ENCODE assay signal across 23 mouse cellular contexts in genomic region chr2:179163116-179163515, GRCm38 (mm10).
"Had no signal": no experiment of that assay in that cellular context is flagged by ENCODE, and none has a peak within 500 bp of the region (broad histone marks: within the 10 kb centered on the region; RNA-seq: fewer than 3 reads in every experiment).

No protein-coding gene starts in this region.

- H3K9me3 ChIP-seq: heart, embryonic 13.5 days; heart, embryonic 15.5 days; hindbrain, embryonic 13.5 days; hindbrain, embryonic 15.5 days; limb, embryonic 15.5 days had no signal

- H3K27me3 ChIP-seq: heart, embryonic 13.5 days; heart, embryonic 15.5 days; hindbrain, embryonic 13.5 days; hindbrain, embryonic 15.5 days; kidney, embryonic 15.5 days; limb, embryonic 13.5 days; limb, embryonic 15.5 days; liver, embryonic 12.5 days had no signal

- H3K4me1 ChIP-seq: heart, embryonic 13.5 days; heart, embryonic 15.5 days; hindbrain, embryonic 15.5 days; kidney, embryonic 15.5 days; limb, embryonic 13.5 days; limb, embryonic 15.5 days; liver, embryonic 12.5 days had no signal

- DNase-seq: gastrocnemius, postnatal 14 days; heart, adult 18-20 months; heart, postnatal 14 days; heart, postnatal 36 days; kidney, adult 11 months; kidney, adult 2 months; kidney, adult 9 months; kidney, postnatal 14 days; kidney, postnatal 36 days; layer of hippocampus, adult 9-11 months; layer of hippocampus, postnatal 36 days; left cerebral cortex, postnatal 4 days had no signal

- H3K4me3 ChIP-seq: heart, embryonic 13.5 days; heart, embryonic 15.5 days; hindbrain, embryonic 13.5 days; hindbrain, embryonic 15.5 days; kidney, embryonic 15.5 days; limb, embryonic 13.5 days; limb, embryonic 15.5 days; liver, embryonic 12.5 days had no signal

- ATAC-seq: hindbrain, postnatal 0 days; intestine, embryonic 16.5 days; liver, embryonic 12.5 days had no signal

- H3K4me2 ChIP-seq: heart, embryonic 13.5 days; heart, embryonic 15.5 days; hindbrain, embryonic 13.5 days; hindbrain, embryonic 15.5 days; kidney, embryonic 15.5 days; limb, embryonic 13.5 days; limb, embryonic 15.5 days; liver, embryonic 12.5 days had no signal

- H3K27ac ChIP-seq: heart, embryonic 13.5 days; heart, embryonic 15.5 days; hindbrain, embryonic 13.5 days; hindbrain, embryonic 15.5 days; hindbrain, postnatal 0 days; kidney, embryonic 15.5 days; kidney, postnatal 0 days; limb, embryonic 13.5 days; limb, embryonic 15.5 days; liver, embryonic 12.5 days had no signal

- H3K9ac ChIP-seq: heart, embryonic 13.5 days; heart, embryonic 15.5 days; hindbrain, embryonic 13.5 days; hindbrain, embryonic 15.5 days; kidney, embryonic 15.5 days; limb, embryonic 13.5 days; limb, embryonic 15.5 days; liver, embryonic 12.5 days had no signal

- H3K36me3 ChIP-seq: heart, embryonic 13.5 days; heart, embryonic 15.5 days; hindbrain, embryonic 13.5 days; hindbrain, embryonic 15.5 days; kidney, embryonic 15.5 days; limb, embryonic 13.5 days; limb, embryonic 15.5 days; liver, embryonic 12.5 days had no signal
